Mouse (Mus musculus) stomach, embryonic 16.5 days (tissue): ENCODE data around the gene Dynlt1c. TPM values are rescaled to one million over a fixed set of nuclear protein-coding genes. Genes with fewer than 3 reads are reported as not detected.
"Not testable (repeated sequence)": the region's sequence is repeated elsewhere in the genome, so short reads cannot be mapped to it uniquely, and the experiment has no call there.

Experiments used
- ATAC-seq: fragments of 200-750 bp; cut with Nextera tagmentation; 2 replicates; pipeline ENCODE4 v1.8.0; 2017; ENCODE audit warnings: moderate number of reproducible peaks, moderate TSS enrichment; ENCODE audit not compliant: insufficient read depth, low FRiP score
- H3K27ac ChIP-seq: fragments of 300-500 bp; sonication (generic); 2 replicates; pipeline ENCODE4 v1.5.1; 2014; ENCODE audit warnings: low read length
- H3K27me3 ChIP-seq: fragments of 300-500 bp; sonication (generic); 2 replicates; pipeline ENCODE4 v1.6.1; 2014; ENCODE audit warnings: low read length, control low read depth, mixed read lengths; ENCODE audit not compliant: control insufficient read depth, insufficient read depth
- H3K36me3 ChIP-seq: fragments of 300-500 bp; sonication (generic); 2 replicates; pipeline ENCODE4 v1.6.1; 2014; ENCODE audit warnings: low read length; ENCODE audit not compliant: control insufficient read depth, insufficient read depth
- H3K4me1 ChIP-seq: fragments of 300-500 bp; sonication (generic); 2 replicates; pipeline ENCODE4 v1.6.1; 2014; ENCODE audit warnings: low read length, control low read depth, mixed read lengths; ENCODE audit not compliant: control insufficient read depth, insufficient read depth
- H3K4me2 ChIP-seq: fragments of 300-500 bp; sonication (generic); 2 replicates; pipeline ENCODE4 v1.6.1; 2014; ENCODE audit warnings: low read depth, low read length, mixed read lengths
- H3K4me3 ChIP-seq: fragments of 300-500 bp; sonication (generic); replicated peaks from 2 replicates; pipeline ENCODE4 v1.5.1; 2014; ENCODE audit warnings: mild to moderate bottlenecking, low read length
- H3K9ac ChIP-seq: fragments of 300-500 bp; sonication (generic); 2 replicates; pipeline ENCODE4 v1.6.1; 2014; ENCODE audit warnings: low read length
- H3K9me3 ChIP-seq: fragments of 300-500 bp; sonication (generic); replicated peaks from 2 replicates; pipeline ENCODE4 v1.6.1; 2016; ENCODE audit warnings: low read length, control low read depth; ENCODE audit not compliant: control insufficient read depth
- WGBS: fragments of 180-500 bp; shearing (Covaris S2); extraction: QIAGEN DNeasy Blood & Tissue Kit; methylation state at CpG from one replicate; pipeline ENCODE4 v1.1.7; 2014; 5-methylcytosine and 5-hydroxymethylcytosine counted together
- polyA plus RNA-seq: library from polyadenylated mRNA; unstranded; fragments of >200 nt; fragmentation: Nextera tagmentation; extraction: Ambion mirVana; gene quantifications from 2 replicates; pipeline ENCODE4 v1.2.1, GENCODE M21; 2015

Gene Dynlt1c
- polyA plus RNA-seq, 1 experiment from 2014 or later = 35.7 TPM

DNA sequence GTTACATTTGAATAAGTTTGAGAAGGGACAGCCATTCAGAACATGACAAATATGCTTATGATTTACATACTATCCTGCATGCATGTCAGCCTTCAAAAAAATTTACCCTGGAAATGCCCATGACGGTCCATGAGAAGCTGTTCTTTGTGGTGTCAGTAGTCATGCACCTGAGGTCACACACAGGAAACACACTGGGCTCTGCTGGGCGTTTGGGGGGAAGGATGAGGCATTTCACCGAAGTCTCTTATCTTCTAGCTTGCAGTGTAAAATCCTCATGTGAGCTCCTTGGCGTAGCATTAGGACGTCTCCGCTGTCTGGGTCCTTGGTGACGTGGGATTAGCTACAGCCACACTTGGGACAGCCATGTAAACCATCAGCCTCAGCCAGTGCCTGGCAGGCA, 57.3 kb downstream of the Dynlt1c start, which contains the start of gene Sytl3:
Gene Sytl3 (plus strand): TSS at position 293 of the 400 bp plus-strand sequence.
- not testable (repeated sequence) for H3K4me3 ChIP-seq, H3K9me3 ChIP-seq, H3K36me3 ChIP-seq, H3K27me3 ChIP-seq, H3K27ac ChIP-seq, ATAC-seq, H3K4me1 ChIP-seq, H3K9ac ChIP-seq, H3K4me2 ChIP-seq
- 81% methylated on average over 3 of the region's 7 CpGs for WGBS

Other genes starting within 250 kb of the Dynlt1c start
- gene Dynlt1b, start 171.6 kb upstream of the Dynlt1c start, polyA plus RNA-seq = 440 and 474 TPM in 2 replicates
- gene Dynlt1f, start 54.2 kb downstream of the Dynlt1c start, polyA plus RNA-seq = 211 and 215 TPM in 2 replicates
- gene Sytl3, start 57.4 kb downstream of the Dynlt1c start, polyA plus RNA-seq = 1.1 and 1.3 TPM in 2 replicates
- 266 and 335 TPM in 2 replicates for gene Ezr, start 181.1 kb downstream of the Dynlt1c start, polyA plus RNA-seq